Mouse (Mus musculus) Patski (cell line): ENCODE results near the gene Col2a1. TPM values are rescaled to one million over a fixed set of nuclear protein-coding genes. Genes with fewer than 3 reads are reported as not detected.

ENCODE experiments used
- ATAC-seq: fragments of 100-300 bp; one replicate; pipeline ENCODE4 v1.8.0; 2021
- CTCF ChIA-PET: fragments of 350-600 bp; sonication (Branson Sonifier 250); formaldehyde crosslinking; loops from one replicate; lab custom pipeline; 2022; ENCODE audit warnings: inconsistent platforms; lab: Charles Lee
- POLR2A ChIA-PET: fragments of 350-600 bp; sonication (Branson Sonifier 250); formaldehyde crosslinking; loops from one replicate; lab custom pipeline; 2022; ENCODE audit warnings: antibody characterized with exemption, inconsistent platforms; lab: Charles Lee
- DNase-seq: peaks from one replicate; pipeline ENCODE4 v3.0.0-alpha.2; 2011; ENCODE audit warnings: low read depth, low spot score
- H3K27me3 ChIP-seq: fragments of 371-371 bp; one replicate; pipeline ENCODE4 v1.5.1; 2021
- CTCF ChIP-seq: fragments of 100-300 bp; IDR thresholded peaks from one replicate; pipeline ENCODE4 v1.5.1; 2021
- in situ Hi-C: fragments of 300-500 bp; cut with MboI; formaldehyde crosslinking; loops from 3 replicates; pipeline ENCODE4 v1.11.1; 2018; ENCODE audit warnings: low pct_unique_long_range_greater_than_20kb, mixed read lengths
- polyA plus RNA-seq: library from polyadenylated mRNA; unstranded; gene quantifications from one replicate; pipeline ENCODE4 v1.2.3, GENCODE M21; 2021

The Col2a1 gene
- polyA plus RNA-seq, 1 experiment from 2014 or later, result 0.54 TPM

DNA sequence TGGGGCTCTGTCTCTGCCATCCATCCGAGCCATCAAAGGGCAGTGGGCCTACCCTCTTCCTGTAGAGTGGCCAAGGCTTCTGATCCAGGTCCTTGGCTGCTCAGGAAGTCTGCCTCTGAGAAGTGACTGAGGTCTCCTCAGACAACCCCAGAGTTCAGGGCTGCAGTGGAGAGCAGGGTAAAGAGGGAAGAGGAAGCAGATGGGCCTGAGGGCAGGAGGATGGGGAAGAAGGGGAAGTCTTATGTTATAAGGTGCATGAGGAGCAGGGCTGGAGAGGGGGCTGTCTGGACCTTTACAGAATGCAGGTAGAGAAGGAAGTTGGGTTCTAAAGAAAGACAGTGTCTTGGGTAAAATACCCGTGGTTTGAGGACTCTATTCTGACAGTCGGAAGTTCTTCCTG is 54.8 kb downstream of the Col2a1 start:
- in situ Hi-C loops, result no loop called here
- TF ChIP-seq CTCF, result no peak
- CTCF ChIA-PET, result no interaction called here
- H3K27me3 ChIP-seq, result no peaks in the 10 kb centered on the region
- DNase-seq (no peak), ATAC-seq (no peak)
- POLR2A ChIA-PET, result no interaction called here

DNA sequence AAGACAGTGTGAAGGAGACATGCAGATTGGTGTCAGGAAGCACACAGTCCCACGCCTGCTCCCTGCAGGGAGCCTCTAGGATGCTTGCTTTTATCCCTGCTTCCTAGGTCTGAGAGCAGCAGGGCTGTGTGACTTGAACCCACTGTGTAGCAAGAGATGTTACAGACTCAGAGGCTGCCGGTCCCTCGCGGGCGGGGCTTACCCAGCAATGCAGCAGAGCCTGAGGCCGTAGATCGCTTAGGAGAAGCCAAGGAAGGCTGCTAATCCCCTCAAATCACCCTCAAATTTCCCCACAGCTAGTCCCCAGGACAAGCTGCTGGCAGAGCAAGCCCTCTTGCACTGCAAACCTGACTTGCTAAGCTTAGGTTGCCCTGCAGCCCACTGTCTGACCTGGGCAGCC is 55.8 kb downstream of the Col2a1 start:
- CTCF ChIA-PET, result no interaction called here
- TF ChIP-seq CTCF, result no peak
- in situ Hi-C loops, result no loop called here

DNA sequence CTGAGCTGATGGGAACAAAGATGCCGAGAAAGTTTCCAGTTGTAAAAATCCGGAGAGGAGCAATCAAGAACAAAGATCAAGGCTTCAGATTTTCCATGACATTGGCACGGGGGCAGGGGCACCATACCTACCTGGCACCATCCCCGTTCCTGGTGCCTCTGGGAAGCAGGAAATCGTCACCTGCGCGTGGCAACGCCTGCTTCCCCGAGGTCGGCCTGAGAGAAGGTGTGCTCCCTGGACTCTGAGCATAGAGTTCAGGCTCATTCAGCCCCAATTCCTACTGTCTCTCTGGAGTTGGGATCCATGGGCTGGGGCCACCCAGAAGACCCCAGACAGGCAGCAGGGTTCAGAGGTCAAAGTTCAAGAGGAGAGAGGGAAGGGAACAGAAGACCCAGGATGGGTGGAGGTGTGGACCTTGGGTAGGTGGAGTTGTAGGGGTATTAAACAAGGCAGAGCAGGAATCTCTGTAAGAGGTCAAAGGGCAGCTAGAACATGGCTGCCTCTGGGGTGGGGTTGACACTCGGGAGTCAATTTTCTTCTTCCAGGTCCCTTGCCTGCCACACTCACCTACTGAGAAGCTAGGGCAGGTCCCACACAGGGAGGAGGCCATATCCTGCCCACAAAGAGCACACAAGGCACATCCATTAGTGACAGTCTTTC is 58.7 kb downstream of the Col2a1 start:
- TF ChIP-seq CTCF, result no peak
- ChIA-PET POLR2A (no interaction called here), CTCF (interaction anchor here (1.8 to 2.1 kb wide), 2 partner anchors 41 to 96 kb away, joined by 6 read pairs; no protein-coding TSS in a partner anchor)
- ATAC-seq, result no peak
- in situ Hi-C loops, result no loop called here
- no peak for DNase-seq
- H3K27me3 ChIP-seq, result no peaks in the 10 kb centered on the region

More for the DNA sequence above, 55.8 kb downstream of the Col2a1 start:
- no peaks in the 10 kb centered on the region for H3K27me3 ChIP-seq
- POLR2A ChIA-PET, result interaction anchor here (0.7 kb wide), 1 partner anchor 690 kb away, joined by 6 read pairs; no protein-coding TSS in a partner anchor
- DNase-seq (no peak), ATAC-seq (peak; percentile 20)

DNA sequence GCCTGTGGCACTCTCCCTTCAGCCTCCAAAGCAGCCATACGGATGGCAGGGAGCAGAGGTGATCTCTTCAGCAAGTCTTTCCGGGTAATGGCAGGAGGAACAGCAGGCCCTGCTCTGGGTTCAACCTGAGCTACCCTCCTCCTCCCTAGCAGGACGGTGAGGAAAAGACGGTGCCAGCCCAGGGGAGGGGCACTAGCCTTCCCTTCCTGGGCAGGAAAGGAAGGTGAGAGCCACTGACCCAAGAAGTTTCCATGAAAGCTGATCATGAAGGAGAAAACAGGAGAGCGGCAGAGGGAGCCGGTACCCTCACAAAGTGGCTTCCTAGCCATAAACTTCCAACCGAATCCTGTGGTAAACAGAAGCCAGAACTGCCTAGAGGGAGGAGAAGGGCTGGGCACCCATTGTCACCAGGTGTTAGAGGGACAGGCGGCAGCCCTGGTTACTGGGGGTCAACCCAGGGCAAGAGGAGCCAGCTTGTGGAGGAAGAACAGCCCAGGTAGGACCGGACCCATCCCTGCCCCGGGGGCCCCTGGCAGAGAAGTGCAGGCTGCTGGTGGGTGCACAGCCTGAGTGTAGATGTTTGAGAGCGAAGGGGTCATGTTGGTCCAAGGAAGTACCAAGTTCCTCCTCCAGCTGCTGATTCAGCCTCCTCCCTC is 59.4 kb downstream of the Col2a1 start:
- no peak for ATAC-seq
- POLR2A ChIA-PET, result no interaction called here
- CTCF ChIA-PET, result interaction anchor here (0.7 to 2.1 kb wide), 3 partner anchors 19 to 95 kb away, joined by 3 to 6 read pairs (median 6); no protein-coding TSS in a partner anchor
- no peak for TF ChIP-seq CTCF
- in situ Hi-C loops, result loop anchor here (5.0 kb wide), 1 partner anchor 38 kb away; no protein-coding TSS in a partner anchor
- H3K27me3 ChIP-seq, result no peaks in the 10 kb centered on the region
- no peak for DNase-seq

GRCm38 (mm10) chr15:97943356-97943755 is 61.1 kb downstream of the Col2a1 start:
- ATAC-seq (peak; percentile 37), DNase-seq (no peak)
- TF ChIP-seq CTCF, result no peak
- in situ Hi-C loops, result loop anchor here (5.0 kb wide), 1 partner anchor 36 kb away; no protein-coding TSS in a partner anchor
- ChIA-PET POLR2A (interaction anchor here (0.7 to 1.8 kb wide), 3 partner anchors 11 to 72 kb away, joined by 3 to 5 read pairs (median 4); no protein-coding TSS in a partner anchor), CTCF (interaction anchor here (1.2 kb wide), 2 partner anchors 8 to 21 kb away, joined by 4 read pairs; partner anchors contain the start of gene Tmem106c)
- H3K27me3 ChIP-seq, result no peaks in the 10 kb centered on the region

- no peak for DNase-seq
- H3K27me3 ChIP-seq, result no peaks in the 10 kb centered on the region
- POLR2A ChIA-PET, result interaction anchor here (0.7 to 1.8 kb wide), 3 partner anchors 9 to 38 kb away, joined by 4 to 5 read pairs (median 4); no protein-coding TSS in a partner anchor
- in situ Hi-C loops, result loop anchor here (5.0 kb wide), 1 partner anchor 35 kb away; no protein-coding TSS in a partner anchor
- CTCF ChIA-PET, result interaction anchor here (1.2 to 1.5 kb wide), 3 partner anchors 9 to 21 kb away, joined by 4 read pairs; partner anchors contain the start of gene Tmem106c
- no peak for ATAC-seq
- no peak for TF ChIP-seq CTCF
Observed at GRCm38 (mm10) chr15:97942538-97942937, 62.0 kb downstream of the Col2a1 start.

DNA sequence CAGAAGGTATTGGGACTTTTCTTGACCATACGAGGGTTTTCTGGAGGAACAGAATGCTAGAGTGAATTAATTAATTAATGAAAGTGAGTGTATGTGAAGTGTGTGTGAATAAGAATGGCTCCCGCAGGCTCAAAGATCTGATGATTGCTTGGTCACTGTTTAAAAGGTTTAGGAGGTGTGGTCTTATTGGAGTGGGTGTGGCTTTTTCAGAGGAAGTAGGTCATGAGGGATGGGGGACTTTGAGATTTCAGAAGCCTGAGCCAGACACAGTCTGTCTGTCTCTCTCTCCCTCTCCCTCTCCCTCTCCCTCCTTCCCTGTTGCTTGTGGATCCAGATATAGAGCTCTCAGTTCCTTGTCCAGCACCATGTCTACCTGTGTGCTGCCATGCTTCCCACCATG is 63.2 kb downstream of the Col2a1 start:
- ATAC-seq (no peak), DNase-seq (no peak)
- TF ChIP-seq CTCF, result no peak
- in situ Hi-C loops, result loop anchor here (5.0 kb wide), 1 partner anchor 34 kb away; no protein-coding TSS in a partner anchor
- H3K27me3 ChIP-seq, result no peaks in the 10 kb centered on the region
- POLR2A ChIA-PET, result no interaction called here
- CTCF ChIA-PET, result interaction anchor here (1.5 kb wide), 1 partner anchor 22 kb away, joined by 4 read pairs; the partner anchor contains the start of gene Tmem106c

DNA sequence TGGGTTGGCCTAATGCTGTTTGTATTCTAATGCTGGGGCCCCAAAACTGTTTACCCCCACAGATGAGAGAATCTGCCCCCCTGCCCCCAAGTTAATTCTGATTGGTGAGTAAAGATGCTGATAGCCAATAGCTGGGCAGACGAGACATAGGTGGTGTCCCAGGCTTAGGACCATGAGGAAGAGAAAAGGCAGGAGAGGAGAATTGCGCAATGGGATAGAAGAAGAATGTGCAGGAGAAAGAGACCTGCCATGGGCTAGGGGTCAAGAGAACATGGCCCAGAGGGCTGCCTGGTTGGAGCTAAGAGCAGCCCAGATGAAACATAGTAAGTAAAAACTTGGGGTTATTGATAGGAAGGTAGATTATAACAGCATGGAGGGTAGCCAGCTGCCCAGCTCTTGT is 64.4 kb downstream of the Col2a1 start:
- H3K27me3 ChIP-seq, result no peaks in the 10 kb centered on the region
- TF ChIP-seq CTCF, result no peak
- no peak for DNase-seq
- ChIA-PET CTCF (interaction anchor here (1.0 kb wide), 1 partner anchor 23 kb away, joined by 4 read pairs; no protein-coding TSS in a partner anchor), POLR2A (no interaction called here)
- in situ Hi-C loops, result loop anchor here (5.0 kb wide), 1 partner anchor 33 kb away; no protein-coding TSS in a partner anchor
- no peak for ATAC-seq

GRCm38 (mm10) chr15:97938580-97938979 is 65.9 kb downstream of the Col2a1 start:
- no peaks in the 10 kb centered on the region for H3K27me3 ChIP-seq
- no peak for TF ChIP-seq CTCF
- CTCF ChIA-PET, result interaction anchor here (0.8 to 1.2 kb wide), 2 partner anchors 11 to 25 kb away, joined by 3 read pairs; partner anchors contain the start of gene Tmem106c
- in situ Hi-C loops, result no loop called here
- POLR2A ChIA-PET, result no interaction called here
- ATAC-seq, result no peak
- peak; percentile 44 for DNase-seq

GRCm38 (mm10) chr15:97932441-97932840 is 72.1 kb downstream of the Col2a1 start:
- TF ChIP-seq CTCF, result no peak
- in situ Hi-C loops, result no loop called here
- no peak for ATAC-seq
- no peak for DNase-seq
- POLR2A ChIA-PET, result no interaction called here
- H3K27me3 ChIP-seq, result no peaks in the 10 kb centered on the region
- CTCF ChIA-PET, result interaction anchor here (0.9 kb wide), 1 partner anchor 8 kb away, joined by 3 read pairs; no protein-coding TSS in a partner anchor
